Mouse (Mus musculus) spleen, adult 12 weeks (tissue): ENCODE results near the gene Eral1.
A peak's percentile ranks its signal among the peaks of the same experiment; 100 is the strongest.

Experiments
- DNase-seq: peaks from one replicate; pipeline ENCODE4 v3.0.0; 2022; ENCODE audit warnings: low spot score

The Eral1 gene

DNA sequence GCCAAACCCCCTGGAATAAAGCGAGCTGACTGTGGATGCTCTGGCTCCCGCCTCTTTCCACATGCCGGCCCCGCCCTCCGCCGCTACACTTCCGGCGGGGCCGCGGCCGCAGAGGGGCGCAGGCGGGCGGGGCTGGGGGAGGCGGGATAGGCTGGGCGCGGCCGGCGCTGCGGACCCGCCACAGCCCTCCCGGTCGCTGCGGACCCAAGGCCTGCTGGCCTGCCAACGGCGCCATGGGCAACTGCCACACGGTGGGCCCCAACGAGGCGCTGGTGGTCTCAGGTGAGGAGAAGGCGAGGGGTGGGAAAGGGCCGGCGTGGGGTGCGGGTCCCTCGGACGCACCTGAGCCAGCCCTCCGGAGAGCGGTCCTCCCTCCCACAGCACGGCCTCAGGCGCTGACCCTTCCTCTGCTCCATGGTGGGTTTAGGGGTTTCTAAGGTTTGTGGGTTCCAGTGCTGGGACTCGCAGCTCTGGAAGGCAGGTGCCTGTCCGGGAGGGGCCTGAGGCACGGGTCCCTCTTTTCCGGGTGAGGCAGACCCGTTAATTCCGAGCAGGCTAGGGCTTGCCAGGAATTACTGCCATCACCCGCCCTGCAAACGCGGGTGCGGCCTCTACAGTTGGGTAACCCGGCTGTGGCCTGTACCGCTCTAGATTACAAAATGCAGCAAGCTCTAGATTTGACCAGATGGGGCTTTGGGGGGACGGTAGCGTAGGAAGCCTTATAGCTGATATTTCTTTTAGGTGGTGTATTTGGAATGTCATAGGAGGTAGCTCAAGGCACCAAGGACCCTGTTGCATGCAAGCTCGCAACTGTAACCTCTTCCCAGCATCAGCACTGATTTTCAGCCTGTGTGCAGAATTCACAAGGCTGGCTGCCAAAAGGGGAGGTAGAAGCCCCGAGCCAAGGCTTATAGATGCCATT, 42.1 kb downstream of the Eral1 start, which contains the start of gene Flot2:
Gene Flot2, plus strand, starts transcription at position 101 of the 922 bp plus-strand sequence.
- DNase-seq = no peak

- no peak for DNase-seq
Observed at GRCm38 (mm10) chr11:78036791-78037190, 43.4 kb downstream of the Eral1 start.

DNA sequence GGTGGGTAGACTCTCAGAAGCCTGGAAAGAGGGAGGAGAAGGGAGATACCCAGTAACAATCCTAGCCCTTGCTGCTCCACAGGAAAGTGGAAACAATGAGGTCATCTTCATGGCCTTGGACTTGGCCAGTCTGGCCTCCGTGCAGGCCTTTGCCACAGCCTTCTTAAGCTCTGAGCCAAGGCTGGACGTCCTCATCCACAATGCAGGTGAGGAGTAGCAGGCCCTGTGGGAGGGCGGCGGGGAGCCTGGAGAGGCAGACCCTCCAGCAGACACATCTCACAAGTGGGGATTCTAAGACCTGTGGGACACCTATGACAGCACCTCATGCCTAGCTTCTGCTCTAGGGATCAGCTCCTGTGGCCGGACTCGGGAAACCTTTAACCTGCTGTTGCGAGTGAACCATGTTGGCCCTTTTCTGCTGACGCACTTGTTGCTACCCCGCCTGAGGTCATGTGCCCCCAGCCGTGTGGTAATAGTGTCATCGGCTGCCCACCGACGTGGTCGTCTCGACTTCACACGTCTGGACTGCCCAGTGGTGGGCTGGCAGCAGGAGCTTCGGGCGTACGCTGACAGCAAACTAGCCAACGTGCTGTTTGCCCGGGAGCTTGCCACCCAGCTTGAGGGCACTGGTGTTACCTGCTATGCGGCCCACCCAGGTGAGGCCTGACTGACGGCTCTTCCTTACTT, 46.1 kb downstream of the Eral1 start:
- DNase-seq = no peak

- no peak for DNase-seq
Observed at GRCm38 (mm10) chr11:78032809-78033195, 47.4 kb downstream of the Eral1 start.

DNA sequence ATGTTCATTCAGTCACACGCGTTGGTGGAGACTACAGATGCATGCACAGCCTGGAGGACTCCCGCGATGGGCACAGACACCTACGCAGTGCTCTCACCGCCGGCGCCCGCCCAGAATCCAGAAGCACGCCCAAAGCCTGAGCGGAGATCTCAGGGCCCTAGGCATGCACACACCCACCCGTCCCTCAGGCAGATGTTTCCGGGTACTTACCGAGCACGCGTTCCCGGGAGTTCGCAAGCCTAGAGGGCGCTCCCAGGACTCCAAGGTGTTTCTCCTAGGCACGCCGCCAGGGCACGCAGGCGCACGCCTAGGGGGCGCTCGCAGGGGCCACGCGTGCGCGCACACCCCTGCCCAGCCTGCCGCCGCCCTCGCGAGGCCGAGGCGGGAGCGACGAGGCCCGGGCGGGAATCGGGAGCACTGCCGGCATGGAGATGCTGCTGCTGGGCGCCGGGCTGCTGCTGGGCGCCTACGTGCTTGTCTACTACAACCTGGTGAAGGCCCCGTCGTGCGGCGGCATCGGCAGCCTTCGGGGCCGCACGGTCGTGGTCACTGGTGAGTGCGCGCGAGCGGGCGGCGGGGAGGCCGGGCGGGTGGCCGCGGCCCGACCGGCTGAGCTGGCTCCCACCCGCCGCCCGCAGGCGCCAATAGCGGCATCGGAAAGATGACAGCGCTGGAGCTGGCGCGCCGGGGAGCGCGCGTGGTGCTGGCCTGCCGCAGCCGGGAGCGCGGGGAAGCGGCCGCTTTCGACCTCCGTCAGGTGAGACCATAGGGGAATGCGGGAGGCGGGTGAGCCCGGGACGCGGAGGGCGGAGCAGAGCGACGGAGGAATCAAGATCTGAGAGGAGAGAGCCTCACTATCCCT, 48.0 kb downstream of the Eral1 start, which contains the start of gene Dhrs13:
Gene Dhrs13, plus strand, starts transcription at position 334 of the 862 bp plus-strand sequence.
- DNase-seq = peak; percentile 87

DNA sequence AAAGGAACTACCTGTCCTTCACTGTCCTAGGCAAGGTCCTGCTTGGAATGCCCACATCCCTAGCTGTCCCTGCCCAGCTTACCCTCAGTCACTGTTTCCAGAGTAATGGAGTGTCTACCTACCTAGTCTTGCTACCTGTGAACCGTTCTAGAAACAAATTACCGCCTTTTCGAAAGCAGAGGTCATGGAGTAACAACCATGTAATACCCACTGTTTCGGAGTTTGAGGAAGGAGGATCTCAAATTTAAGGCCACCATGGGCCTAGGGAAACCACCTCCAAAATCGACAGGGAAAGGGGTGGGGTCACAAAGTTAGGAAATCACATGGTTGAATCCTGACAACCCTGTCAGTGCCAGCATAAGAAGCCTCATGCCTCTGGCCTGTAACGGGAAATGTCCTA, 48.8 kb downstream of the Eral1 start:
- DNase-seq = no peak

GRCm38 (mm10) chr11:78030600-78030999, 49.6 kb downstream of the Eral1 start:
- DNase-seq = no peak

DNA sequence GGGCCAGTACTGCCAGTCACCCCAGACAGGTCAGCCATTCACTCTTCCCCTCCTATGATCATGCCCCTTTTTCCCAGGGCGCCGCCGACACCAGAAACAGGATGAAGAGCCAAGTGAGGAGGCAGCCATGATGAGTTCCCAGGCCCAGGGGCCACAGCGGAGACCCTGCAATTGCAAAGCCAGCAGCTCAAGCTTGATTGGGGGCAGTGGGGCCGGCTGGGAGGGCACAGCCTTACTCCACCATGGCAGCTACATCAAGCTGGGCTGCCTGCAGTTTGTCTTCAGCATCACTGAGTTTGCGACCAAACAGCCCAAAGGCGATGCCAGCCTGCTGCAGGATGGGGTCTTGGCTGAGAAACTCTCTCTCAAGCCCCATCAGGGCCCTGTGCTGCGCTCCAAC, 50.9 kb downstream of the Eral1 start:
- DNase-seq = no peak

GRCm38 (mm10) chr11:78023607-78024006, 56.6 kb downstream of the Eral1 start:
- DNase-seq = peak; percentile 25
